Mouse (Mus musculus) MEL (cell line): ENCODE data around the gene Slc25a47. TPM values are rescaled to one million over a fixed set of nuclear protein-coding genes. Genes with fewer than 3 reads are reported as not detected.

Source experiments
- DNase-seq: peaks from one replicate; pipeline ENCODE4 v3.0.0; 2011; ENCODE audit warnings: low read depth, low spot score
- H3K27ac ChIP-seq: 2 replicates; pipeline ENCODE4 v1.5.1; 2012; ENCODE audit warnings: low read depth, mild to moderate bottlenecking, control low read depth, low read length, moderate library complexity; ENCODE audit not compliant: control insufficient read depth
- H3K27me3 ChIP-seq, 2 experiments: fragments of 150-350 bp in 1 of 2; sonication (generic) in 1 of 2; 2 replicates each; pipeline ENCODE4 v1.6.1; 2012; ENCODE audit warnings: low read length in 2 of 2, mild to moderate bottlenecking in 2 of 2, improper control_type of control experiment in 1 of 2, moderate library complexity in 1 of 2; ENCODE audit not compliant: insufficient read depth in 2 of 2, control insufficient read depth in 1 of 2
- H3K36me3 ChIP-seq, 2 experiments: 2 replicates each; pipeline ENCODE4 v1.6.1; 2012 to 2014; ENCODE audit warnings: low read length in 2 of 2, improper control_type of control experiment in 1 of 2, inconsistent platforms in 1 of 2, mild to moderate bottlenecking in 1 of 2; ENCODE audit not compliant: insufficient read depth in 2 of 2, control insufficient read depth in 1 of 2
- H3K4me1 ChIP-seq, 2 experiments: fragments of 150-350 bp in 1 of 2; sonication (generic) in 1 of 2; 2 replicates each; pipeline ENCODE4 v1.6.1; 2012; ENCODE audit warnings: low read length in 2 of 2, improper control_type of control experiment in 1 of 2, mild to moderate bottlenecking in 1 of 2; ENCODE audit not compliant: insufficient read depth in 2 of 2, control insufficient read depth in 1 of 2
- H3K4me3 ChIP-seq, 2 experiments: fragments of 150-350 bp in 1 of 2; sonication (generic) in 1 of 2; 2 replicates each; pipeline ENCODE4 v1.5.1; 2012; ENCODE audit warnings: low read depth in 2 of 2, low read length in 2 of 2, mild to moderate bottlenecking in 2 of 2, moderate library complexity in 2 of 2, control low read depth in 1 of 2, improper control_type of control experiment in 1 of 2; ENCODE audit not compliant: control insufficient read depth in 1 of 2, insufficient read depth in 1 of 2
- H3K79me2 ChIP-seq: 2 replicates; pipeline ENCODE4 v1.6.1; 2012; ENCODE audit warnings: mild to moderate bottlenecking, low read length, moderate library complexity; ENCODE audit not compliant: control insufficient read depth, poor library complexity, insufficient read depth
- H3K9ac ChIP-seq: 2 replicates; pipeline ENCODE4 v1.6.1; 2012; ENCODE audit warnings: low read depth, mild to moderate bottlenecking, control low read depth, low read length, moderate library complexity; ENCODE audit not compliant: control insufficient read depth, poor library complexity, severe bottlenecking
- H3K9me3 ChIP-seq: fragments of 150-350 bp; sonication (generic); replicated peaks from 2 replicates; pipeline ENCODE4 v1.6.1; 2012; ENCODE audit warnings: mild to moderate bottlenecking, low read length, improper control_type of control experiment, moderate library complexity; ENCODE audit not compliant: insufficient read depth
- BHLHE40 ChIP-seq: IDR thresholded peaks from 2 replicates; pipeline ENCODE4 v1.6.1; 2012; ENCODE audit warnings: low read depth, mild to moderate bottlenecking, inconsistent platforms, low read length, improper control_type of control experiment, borderline replicate concordance
- E2F4 ChIP-seq: IDR thresholded peaks from 2 replicates; pipeline ENCODE4 v1.6.1; 2011; ENCODE audit warnings: low read depth, low read length, improper control_type of control experiment, borderline replicate concordance
- EP300 ChIP-seq, 2 experiments: IDR thresholded peaks; 2 replicates each; pipeline ENCODE4 v1.6.1; 2011; ENCODE audit warnings: improper control_type of control experiment in 2 of 2, low read length in 2 of 2, low read depth in 1 of 2, mild to moderate bottlenecking in 1 of 2
- GABPA ChIP-seq: IDR thresholded peaks from 2 replicates; pipeline ENCODE4 v1.6.1; 2012; ENCODE audit warnings: low read depth, mild to moderate bottlenecking, inconsistent platforms, low read length, improper control_type of control experiment, moderate library complexity
- MAZ ChIP-seq: IDR thresholded peaks from 2 replicates; pipeline ENCODE4 v1.6.1; 2012; ENCODE audit warnings: low read depth, mild to moderate bottlenecking, inconsistent platforms, low read length, improper control_type of control experiment
- MEF2A ChIP-seq: IDR thresholded peaks from 2 replicates; pipeline ENCODE4 v1.6.1; 2014; ENCODE audit warnings: low read depth, mild to moderate bottlenecking, inconsistent platforms, low read length, improper control_type of control experiment; ENCODE audit not compliant: poor library complexity, insufficient replicate concordance, severe bottlenecking; ENCODE audit errors: extremely low read depth
- MYB ChIP-seq: IDR thresholded peaks from 2 replicates; pipeline ENCODE4 v1.6.1; 2011; ENCODE audit warnings: mild to moderate bottlenecking, low read depth, low read length, improper control_type of control experiment
- MYC ChIP-seq: IDR thresholded peaks from 2 replicates; pipeline ENCODE4 v1.6.1; 2011; ENCODE audit warnings: low read depth, mild to moderate bottlenecking, low read length, improper control_type of control experiment, moderate library complexity
- POLR2A ChIP-seq, 2 experiments: IDR thresholded peaks; 2 replicates each; pipeline ENCODE4 v1.6.1; 2011 to 2012; ENCODE audit warnings: low read length in 2 of 2, mild to moderate bottlenecking in 2 of 2, control low read depth in 1 of 2, improper control_type of control experiment in 1 of 2, low read depth in 1 of 2, moderate library complexity in 1 of 2; ENCODE audit not compliant: control insufficient read depth in 1 of 2, insufficient read depth in 1 of 2, poor library complexity in 1 of 2
- POLR2AphosphoS2 ChIP-seq: IDR thresholded peaks from 2 replicates; pipeline ENCODE4 v1.6.1; 2011; ENCODE audit warnings: low read length, improper control_type of control experiment
- POLR2AphosphoS5 ChIP-seq: IDR thresholded peaks from 2 replicates; pipeline ENCODE4 v1.6.1; 2012; ENCODE audit warnings: low read depth, borderline replicate concordance, mild to moderate bottlenecking, inconsistent platforms, low read length, moderate library complexity, mixed read lengths
- RCOR1 ChIP-seq: IDR thresholded peaks from 2 replicates; pipeline ENCODE4 v1.6.1; 2012; ENCODE audit warnings: low read depth, mild to moderate bottlenecking, inconsistent platforms, low read length, improper control_type of control experiment
- USF1 ChIP-seq: IDR thresholded peaks from 2 replicates; pipeline ENCODE4 v1.6.1; 2014; ENCODE audit warnings: low read depth, mild to moderate bottlenecking, inconsistent platforms, low read length, improper control_type of control experiment, moderate library complexity
- ZMIZ1 ChIP-seq: IDR thresholded peaks from 2 replicates; pipeline ENCODE4 v1.6.1; 2012; ENCODE audit warnings: low read depth, mild to moderate bottlenecking, inconsistent platforms, low read length, improper control_type of control experiment, moderate library complexity
- polyA plus RNA-seq, 2 experiments: library from polyadenylated mRNA; stranded (reverse) in 1 of 2; unstranded in 1 of 2; fragments of >175 nt in 1 of 2; fragments of >200 nt in 1 of 2; gene quantifications; 2 replicates each; pipeline versions ENCODE4 v1.2.1 to v1.2.4; 2012; ENCODE audit warnings: low replicate concordance in 2 of 2, low read depth in 1 of 2; ENCODE audit not compliant: insufficient read length in 2 of 2, insufficient read depth in 1 of 2, missing spikeins in 1 of 2
- total RNA-seq: library from RNA; depleted of rRNA; stranded (reverse); fragments of 300-350 nt; gene quantifications from 2 replicates; pipeline ENCODE4 v1.2.3, GENCODE M21; 2012

Gene Slc25a47
- total and polyA plus RNA-seq, 3 experiments, result 15.6 to 17.9 TPM; not detected in 1

DNA sequence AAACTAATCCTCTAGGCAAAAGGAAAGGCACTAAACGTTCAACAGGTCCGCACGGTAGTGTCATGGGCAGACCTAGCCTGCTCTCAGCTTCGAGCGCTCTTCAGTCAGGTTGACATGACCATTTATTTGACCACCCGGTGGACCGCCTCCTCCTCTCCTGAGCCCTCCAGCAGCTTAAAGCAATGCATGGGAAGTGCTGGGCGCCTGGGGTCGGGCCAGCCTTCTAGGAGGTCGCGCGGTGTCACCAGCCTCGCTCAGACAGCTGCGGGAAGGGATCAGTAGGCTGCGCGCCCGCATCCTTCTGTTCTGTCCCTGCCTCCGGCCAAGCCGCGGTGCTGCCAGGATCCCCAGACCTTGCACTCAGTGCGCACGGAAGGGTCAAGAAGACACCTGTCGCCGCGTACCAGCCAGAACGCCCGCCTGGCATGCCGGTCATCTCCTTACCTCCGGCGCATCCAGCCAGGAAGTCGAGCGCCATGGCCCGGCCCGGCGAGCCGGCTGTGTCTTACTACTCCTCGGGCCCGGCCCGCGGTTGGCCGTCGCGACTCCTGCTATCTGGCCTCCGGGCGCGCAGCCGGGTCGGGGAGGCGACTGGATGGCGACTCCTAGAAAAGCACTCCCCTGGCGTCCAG, 522 bp upstream of the Slc25a47 start:
- H3K79me2 ChIP-seq, result peaks cover 19% of the 10 kb centered on the region
- H3K36me3 ChIP-seq, result peaks cover 0 to 6% of the 10 kb centered on the region in 2 experiments; a peak in 2 of 4 replicates
- no peaks in the 10 kb centered on the region for H3K9me3 ChIP-seq
- peak overlapping the region; percentile 70 to 77 for H3K4me3 ChIP-seq
- peak overlapping the region; percentile 70 for H3K9ac ChIP-seq
- DNase-seq, result no peak
- H3K27ac ChIP-seq, result no peak overlapping the region
- TF ChIP-seq ZMIZ1 (no peak), MYB (no peak), USF1 (no peak), BHLHE40 (no peak), POLR2AphosphoS5 (no peak), RCOR1 (no peak), MAZ (no peak), EP300 (IDR thresholded peaks at IDR 0.05; ENCODE audit: low read depth in 1 of 2, low read length in 2 of 2) (no peak), MYC (no peak), POLR2A (IDR thresholded peaks at IDR 0.05; ENCODE audit: control insufficient read depth in 1 of 2, insufficient read depth in 1 of 2, low read depth in 1 of 2, low read length in 2 of 2, poor library complexity in 1 of 2) (no peak), POLR2AphosphoS2 (no peak), MEF2A (no peak), GABPA (no peak), E2F4 (no peak)
- H3K27me3 ChIP-seq, result no peaks in the 10 kb centered on the region
- H3K4me1 ChIP-seq, result peaks cover 3 to 14% of the 10 kb centered on the region in 2 experiments; a peak in 3 of 4 replicates

DNA sequence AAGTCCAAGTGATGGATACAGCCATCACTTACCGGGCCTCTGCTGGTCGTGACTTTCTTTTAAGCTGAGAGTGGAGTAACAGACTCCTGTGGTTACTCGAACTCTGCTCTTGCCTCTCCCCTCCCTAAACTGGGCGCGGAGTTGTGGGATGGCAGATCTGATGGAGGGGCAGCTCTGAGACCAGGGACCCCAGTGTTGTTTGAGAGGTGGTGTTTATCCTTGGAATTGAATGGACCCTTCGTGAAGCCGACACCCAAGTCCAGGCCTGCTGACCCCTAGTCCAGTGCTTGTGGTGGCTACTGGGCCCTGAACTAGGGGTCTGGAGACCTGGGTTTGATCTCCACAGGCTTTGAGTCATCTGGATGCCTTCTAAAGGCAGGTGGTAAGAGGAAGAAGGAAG, 876 bp downstream of the Slc25a47 start:
- TF ChIP-seq POLR2A (IDR thresholded peaks at IDR 0.05; ENCODE audit: control insufficient read depth in 1 of 2, insufficient read depth in 1 of 2, low read depth in 1 of 2, low read length in 2 of 2, poor library complexity in 1 of 2), result no peak
- Histone ChIP-seq H3K9me3 (no peaks in the 10 kb centered on the region), H3K4me3 (peak overlapping the region; percentile 81 to 82), H3K4me1 (peaks cover 3 to 14% of the 10 kb centered on the region in 2 experiments; a peak in 3 of 4 replicates), H3K27ac (no peak overlapping the region; the same call in 1 of the 2 replicates), H3K9ac (peak overlapping the region; percentile 80), H3K36me3 (peaks cover 0 to 6% of the 10 kb centered on the region in 2 experiments; a peak in 2 of 4 replicates), H3K79me2 (peaks cover 19% of the 10 kb centered on the region), H3K27me3 (no peaks in the 10 kb centered on the region)
- DNase-seq, result peak; percentile 58
